ENCODE assay signal across 9 mouse cellular contexts in genomic region chr12:81844981-81845380, GRCm38 (mm10). TPM values are rescaled to one million over a fixed set of nuclear protein-coding genes. Genes with fewer than 3 reads are reported as not detected.
DNase-seq lines count a peak whose midpoint lies in the region; ATAC-seq lines count a peak whose summit lies in the region.
"Had no signal": no experiment of that assay in that cellular context is flagged by ENCODE, and none has a peak within 500 bp of the region (broad histone marks: within the 10 kb centered on the region; RNA-seq: fewer than 3 reads in every experiment).

No protein-coding gene starts in this region.

- H3K27ac ChIP-seq in heart, embryonic 14.5 days (replicated peaks in 1 of 2; ENCODE audit: control insufficient read depth in 1 of 2, insufficient read depth in 1 of 2, low read depth in 2 of 2, low read length in 2 of 2) = 0 out of 4 replicates have a peak overlapping the region, but pooled peaks of 1 of the 2 experiments have one; percentile 3
- H3K27ac ChIP-seq in liver, embryonic 13.5 days = no peak overlapping the region
- H3K27ac ChIP-seq: liver, embryonic 14.5 days had no signal

- no peaks in the 10 kb centered on the region for H3K9me3 ChIP-seq in heart, embryonic 14.5 days (ENCODE audit: control insufficient read depth, low read length)
- no peaks in the 10 kb centered on the region for H3K9me3 ChIP-seq in liver, embryonic 13.5 days (replicated peaks)

- 8% methylated on average over 14 of the region's 14 CpGs for WGBS in heart, embryonic 14.5 days
- 5% methylated on average over 14 of the region's 14 CpGs for WGBS in liver, embryonic 13.5 days (ENCODE audit: insufficient replicate concordance)

- H3K4me3 ChIP-seq in heart, embryonic 14.5 days (ENCODE audit: control insufficient read depth in 1 of 2, insufficient read depth in 1 of 2, low read depth in 1 of 2, low read length in 2 of 2) = peak overlapping the region; percentile 16 to 25; a peak in 3 of 4 replicates
- H3K4me3 ChIP-seq in liver, embryonic 13.5 days (replicated peaks) = 0 out of 2 replicates have a peak overlapping the region, but pooled peaks have one; percentile 11

- no peaks in the 10 kb centered on the region for H3K27me3 ChIP-seq in heart, embryonic 14.5 days (ENCODE audit: control insufficient read depth, insufficient read depth, low read length)
- peaks cover 35% of the 10 kb centered on the region for H3K27me3 ChIP-seq in liver, embryonic 13.5 days
- H3K27me3 ChIP-seq in splenic B cell, adult 2 months (ENCODE audit: control insufficient read depth, insufficient read depth, low read length, poor library complexity, severe bottlenecking) = no peaks in the 10 kb centered on the region

- DNase-seq in heart, adult 9 months (ENCODE audit: low spot score in 2 of 2) = no peak
- DNase-seq in brain, adult 2 months (ENCODE audit: low read depth, low spot score) = peak; percentile 50
- DNase-seq in liver, embryonic 13.5 days = no peak
- peak; percentile 9 for DNase-seq in splenic B cell, adult 2 months (ENCODE audit: low read depth, low spot score)
- DNase-seq in frontal cortex, postnatal 36 days (ENCODE audit: low spot score in 2 of 2) = no peak
- DNase-seq in left cerebral cortex, adult 11 months (ENCODE audit: low spot score) = no peak

- ATAC-seq in heart, embryonic 14.5 days (ENCODE audit: insufficient number of reproducible peaks, insufficient read depth, low FRiP score, low read depth) = no peak; the same call in 1 of the 2 replicates
- ATAC-seq in hematopoietic stem cell, adult 5-6 weeks (replicated peaks in 1 of 2; ENCODE audit: insufficient read depth in 1 of 2, low FRiP score in 2 of 2, low TSS enrichment in 1 of 2, low read depth in 1 of 2, poor library complexity in 2 of 2, severe bottlenecking in 2 of 2) = peak; percentile 37 to 62
- no peak for ATAC-seq in liver, embryonic 13.5 days (ENCODE audit: low read depth)

- peaks cover 11 to 13% of the 10 kb centered on the region in 2 experiments for H3K4me1 ChIP-seq in heart, embryonic 14.5 days (ENCODE audit: control insufficient read depth in 2 of 2, insufficient read depth in 2 of 2, low read length in 2 of 2)
- H3K4me1 ChIP-seq in liver, embryonic 13.5 days (replicated peaks) = 0 out of 2 replicates have a peak, but pooled peaks cover 4% of the 10 kb centered on the region

- peak overlapping the region; percentile 45 for H3K9ac ChIP-seq in heart, embryonic 14.5 days (ENCODE audit: low read length)
- no peak overlapping the region for H3K9ac ChIP-seq in liver, embryonic 13.5 days
- H3K9ac ChIP-seq: liver, embryonic 14.5 days had no signal

- no peaks in the 10 kb centered on the region for H3K36me3 ChIP-seq in heart, embryonic 14.5 days (ENCODE audit: control insufficient read depth, insufficient read depth, low read length)
- H3K36me3 ChIP-seq in liver, embryonic 13.5 days = no peaks in the 10 kb centered on the region
- H3K36me3 ChIP-seq in splenic B cell, adult 2 months (ENCODE audit: control insufficient read depth, insufficient read depth, low read length, poor library complexity, severe bottlenecking) = no peaks in the 10 kb centered on the region

- H3K4me2 ChIP-seq in heart, embryonic 14.5 days (ENCODE audit: low read length) = peak overlapping the region; percentile 64
- H3K4me2 ChIP-seq in liver, embryonic 13.5 days = peak overlapping the region; percentile 34

RNA-seq across cellular contexts. Expression of gene Pcnx, which starts 14.8 kb away (rescaled TPM):
- 15.4 and 17.4 TPM in 2 replicates for polyA plus RNA-seq in heart, embryonic 14.5 days (2014; fragmentation: Nextera tagmentation; extraction: Ambion mirVana)
- 12.1 and 15.1 TPM in 2 replicates for total RNA-seq in hematopoietic stem cell, adult 5-6 weeks (2017)
- 1.2 and 1.5 TPM in 2 replicates for polyA plus RNA-seq in liver, embryonic 13.5 days (2015; fragmentation: Nextera tagmentation; extraction: Ambion mirVana)

Comparison
In these comparisons a context has a peak if more than half of its experiments do, and no peak if none do; other contexts are left out.
1. ATAC-seq: peak in hematopoietic stem cell, adult 5-6 weeks (2 of 2); none in heart, embryonic 14.5 days (single experiment) and liver, embryonic 13.5 days (single experiment).
2. DNase-seq: peak in brain, adult 2 months (single experiment) and splenic B cell, adult 2 months (single experiment); none in heart, adult 9 months (0 of 2), liver, embryonic 13.5 days (single experiment), frontal cortex, postnatal 36 days (0 of 2) and left cerebral cortex, adult 11 months (single experiment).